Mouse (Mus musculus) heart, embryonic 13.5 days (tissue): ENCODE results near the gene Cep152. TPM values are rescaled to one million over a fixed set of nuclear protein-coding genes. Genes with fewer than 3 reads are reported as not detected.

Source experiments
- ATAC-seq: fragments of 200-750 bp; cut with Nextera tagmentation; 2 replicates; pipeline ENCODE4 v1.8.0; 2017; ENCODE audit warnings: moderate TSS enrichment; ENCODE audit not compliant: insufficient number of reproducible peaks, low FRiP score, low TSS enrichment; ENCODE audit errors: extremely low read depth
- H3K27ac ChIP-seq: fragments of 300-500 bp; sonication (generic); replicated peaks from 2 replicates; pipeline ENCODE4 v1.5.1; 2015; ENCODE audit warnings: moderate library complexity, mild to moderate bottlenecking, inconsistent platforms
- H3K27me3 ChIP-seq: fragments of 300-500 bp; sonication (generic); replicated peaks from 2 replicates; pipeline ENCODE4 v1.6.1; 2015; ENCODE audit warnings: mild to moderate bottlenecking, inconsistent platforms
- H3K36me3 ChIP-seq: fragments of 300-500 bp; sonication (generic); 2 replicates; pipeline ENCODE4 v1.6.1; 2015; ENCODE audit warnings: mild to moderate bottlenecking, inconsistent platforms
- H3K4me1 ChIP-seq: fragments of 300-500 bp; sonication (generic); 2 replicates; pipeline ENCODE4 v1.6.1; 2015; ENCODE audit warnings: inconsistent platforms
- H3K4me2 ChIP-seq: fragments of 300-500 bp; sonication (generic); 2 replicates; pipeline ENCODE4 v1.6.1; 2015; ENCODE audit warnings: inconsistent platforms, mild to moderate bottlenecking, moderate library complexity
- H3K4me3 ChIP-seq: fragments of 300-500 bp; sonication (generic); 2 replicates; pipeline ENCODE4 v1.5.1; 2015; ENCODE audit warnings: moderate library complexity, mild to moderate bottlenecking, inconsistent platforms
- H3K9ac ChIP-seq: fragments of 300-500 bp; sonication (generic); 2 replicates; pipeline ENCODE4 v1.6.1; 2015; ENCODE audit warnings: inconsistent platforms, mild to moderate bottlenecking, moderate library complexity
- H3K9me3 ChIP-seq: fragments of 300-500 bp; sonication (generic); 2 replicates; pipeline ENCODE4 v1.6.1; 2016; ENCODE audit warnings: inconsistent platforms
- WGBS: fragments of 180-500 bp; shearing (Covaris S2); methylation state at CpG from one replicate; pipeline ENCODE4 v1.1.7; 2015; ENCODE audit warnings: mixed read lengths; 5-methylcytosine and 5-hydroxymethylcytosine counted together
- polyA plus RNA-seq: library from polyadenylated mRNA; unstranded; fragments of >200 nt; fragmentation: Nextera tagmentation; extraction: Ambion mirVana; gene quantifications from 2 replicates; pipeline ENCODE4 v1.2.1, GENCODE M21; 2015

Gene Cep152
- polyA plus RNA-seq, 1 experiment from 2014 or later = 3.2 TPM

DNA sequence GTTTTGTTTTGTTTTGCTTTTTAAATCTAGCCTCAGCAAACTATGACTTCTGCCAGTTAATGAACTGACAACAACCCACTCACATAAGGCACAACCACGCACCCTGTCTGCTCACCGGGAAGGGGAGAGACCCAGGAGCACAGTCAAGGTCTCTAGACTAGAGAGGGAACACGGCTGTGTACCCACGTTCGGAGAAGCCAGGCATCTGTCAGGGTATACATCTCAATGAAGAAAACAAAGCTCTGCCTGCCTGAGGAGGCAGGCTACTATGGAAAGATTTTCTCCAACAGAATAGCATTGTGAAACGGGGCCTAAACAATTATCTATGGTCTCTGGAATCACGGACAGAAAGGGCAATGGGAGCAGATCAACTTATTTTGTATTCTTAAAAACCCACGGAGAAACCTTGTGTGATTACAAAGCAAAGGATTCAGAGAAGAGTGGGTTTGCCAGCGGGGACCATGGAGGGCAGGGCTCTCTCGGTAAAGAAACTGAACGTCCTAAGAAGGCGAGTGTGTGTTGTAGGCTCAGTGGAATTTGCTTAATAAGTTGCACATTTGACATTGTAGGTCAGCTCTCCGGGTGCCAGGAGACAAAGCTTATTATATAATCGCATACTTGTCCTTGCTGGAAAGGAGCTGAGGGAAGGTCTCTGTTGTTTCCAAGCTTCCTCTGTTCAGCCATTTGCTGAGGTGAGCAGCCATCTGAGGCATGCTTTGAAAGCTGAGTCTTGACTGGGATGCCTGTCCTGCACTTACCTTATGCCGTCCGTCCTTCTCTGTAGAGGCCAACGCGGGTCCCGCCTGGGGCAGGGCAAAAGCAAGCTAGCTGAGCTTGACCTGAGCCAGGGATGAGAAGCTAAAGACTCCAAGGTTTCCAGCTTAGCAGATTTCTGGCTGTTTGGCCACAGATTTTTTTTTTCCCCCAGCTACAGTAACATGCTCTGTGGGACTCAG lies 66.0 kb downstream of the Cep152 start:
- ATAC-seq = no peak
- no peak overlapping the region for H3K4me2 ChIP-seq
- WGBS = 82% methylated on average over 19 of the region's 19 CpGs
- 0 out of 2 replicates have a peak, but pooled peaks cover 4% of the 10 kb centered on the region for H3K4me1 ChIP-seq
- H3K9ac ChIP-seq = no peak overlapping the region
- H3K27me3 ChIP-seq = no peaks in the 10 kb centered on the region
- H3K4me3 ChIP-seq = no peak overlapping the region
- no peak overlapping the region for H3K27ac ChIP-seq
- no peaks in the 10 kb centered on the region for H3K9me3 ChIP-seq
- H3K36me3 ChIP-seq = peaks cover 10% of the 10 kb centered on the region

DNA sequence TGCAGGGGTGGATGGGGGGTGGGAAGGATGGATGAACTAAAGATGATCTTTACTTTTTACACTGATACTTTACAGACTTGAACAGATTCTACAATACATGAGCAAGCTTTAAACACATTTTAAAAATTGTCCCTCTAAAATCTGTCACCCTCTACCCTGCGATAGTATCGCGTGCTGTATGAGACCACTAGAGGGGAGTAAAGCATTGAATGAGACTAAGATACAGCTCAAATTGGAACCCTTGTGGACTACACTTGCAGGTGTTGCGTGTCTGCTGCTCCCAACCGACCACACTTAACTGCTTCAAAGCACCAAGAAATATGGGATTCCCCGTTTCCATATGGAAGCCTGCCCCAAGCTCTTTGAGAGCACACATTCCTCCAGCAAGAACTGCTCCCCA lies 69.1 kb downstream of the Cep152 start:
- no peaks in the 10 kb centered on the region for H3K27me3 ChIP-seq
- no peak overlapping the region for H3K27ac ChIP-seq
- no peak overlapping the region for H3K4me3 ChIP-seq
- ATAC-seq = no peak
- H3K9ac ChIP-seq = no peak overlapping the region
- H3K4me2 ChIP-seq = no peak overlapping the region
- H3K4me1 ChIP-seq = 0 out of 2 replicates have a peak, but pooled peaks cover 4% of the 10 kb centered on the region
- H3K9me3 ChIP-seq = no peaks in the 10 kb centered on the region
- WGBS = 70% methylated on average over 6 of the region's 6 CpGs
- no peaks in the 10 kb centered on the region for H3K36me3 ChIP-seq

DNA sequence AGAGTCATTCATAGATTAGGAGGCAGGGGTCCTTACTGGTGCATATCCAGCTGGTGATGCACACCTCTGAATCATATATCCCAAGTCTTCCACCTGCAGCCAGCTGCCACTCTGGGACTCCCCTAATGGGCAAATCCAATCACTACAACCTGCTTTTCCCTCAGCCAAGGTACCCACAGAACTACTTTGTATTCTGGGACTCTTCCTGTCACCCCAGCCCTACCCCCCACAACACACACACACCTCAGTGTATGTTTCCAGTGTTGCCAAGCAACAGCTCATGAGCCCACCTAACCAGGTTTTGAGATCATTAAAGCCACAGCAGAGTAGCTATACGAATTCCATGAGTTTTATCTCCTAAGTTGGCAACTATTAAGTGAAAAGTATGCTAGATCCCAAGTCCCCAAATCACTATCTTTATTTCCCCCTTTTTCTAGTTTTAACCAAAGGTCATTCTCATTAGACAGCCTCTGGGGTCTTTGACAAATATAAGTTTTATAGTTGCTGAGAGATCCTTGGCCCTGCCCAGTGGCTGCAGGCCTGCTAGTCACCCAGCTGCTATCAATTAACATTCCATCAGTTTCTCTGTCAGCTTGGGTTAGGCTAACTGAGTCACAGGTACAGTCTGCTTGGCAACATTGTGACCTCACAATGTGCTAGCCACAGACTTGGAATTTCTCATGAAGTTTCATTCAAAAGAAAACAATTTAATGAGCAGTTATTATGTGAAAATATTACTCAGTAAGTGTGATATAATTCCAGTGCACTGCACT lies 75.9 kb downstream of the Cep152 start:
- Histone ChIP-seq H3K36me3 (no peaks in the 10 kb centered on the region), H3K4me3 (no peak overlapping the region), H3K27ac (no peak overlapping the region), H3K9me3 (no peaks in the 10 kb centered on the region), H3K4me2 (no peak overlapping the region), H3K4me1 (no peaks in the 10 kb centered on the region), H3K9ac (no peak overlapping the region), H3K27me3 (no peaks in the 10 kb centered on the region)
- WGBS = 67% methylated on average over 1 of the region's 1 CpGs
- ATAC-seq = no peak

DNA sequence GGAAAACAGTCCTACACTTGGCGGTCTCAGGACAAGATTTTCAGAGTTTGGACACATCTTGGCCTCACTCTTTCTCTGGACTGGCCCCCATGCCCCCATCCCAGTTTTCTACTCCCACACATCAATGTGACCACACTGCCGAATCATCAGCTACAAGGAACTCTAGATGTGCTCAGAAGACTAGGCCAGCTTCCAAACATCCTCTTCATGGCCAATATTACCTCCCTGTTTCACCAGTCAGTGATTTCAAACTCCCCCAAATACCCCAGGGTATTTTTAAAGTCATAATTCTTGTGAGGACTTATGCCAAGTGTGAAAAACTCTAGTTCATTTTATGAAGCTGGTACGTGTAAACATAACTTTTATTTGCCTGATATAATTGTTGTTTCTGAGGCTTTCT lies 79.9 kb downstream of the Cep152 start:
- Histone ChIP-seq H3K9me3 (no peaks in the 10 kb centered on the region), H3K27me3 (no peaks in the 10 kb centered on the region), H3K4me2 (no peak overlapping the region), H3K4me3 (no peak overlapping the region), H3K9ac (no peak overlapping the region), H3K36me3 (no peaks in the 10 kb centered on the region), H3K4me1 (no peaks in the 10 kb centered on the region), H3K27ac (no peak overlapping the region)
- 79% methylated on average over 3 of the region's 3 CpGs for WGBS
- ATAC-seq = no peak

DNA sequence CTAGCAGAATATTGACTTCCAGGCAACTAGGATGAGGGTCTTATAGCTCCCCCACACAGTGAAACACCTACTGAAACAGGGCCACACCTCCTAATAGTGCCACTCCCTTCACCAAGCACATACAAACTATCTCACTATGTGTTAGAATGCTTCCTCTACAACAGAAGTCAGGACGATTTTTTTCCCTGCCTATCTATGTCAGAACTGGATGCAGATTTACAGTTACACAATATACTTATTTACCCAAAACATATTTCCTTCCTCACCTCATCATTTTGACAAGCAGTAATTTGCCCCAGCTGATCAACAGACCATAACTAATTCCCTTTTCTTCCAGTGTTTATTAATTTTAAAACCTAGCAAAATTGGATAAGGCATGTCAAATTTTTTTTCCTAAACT lies 81.3 kb downstream of the Cep152 start:
- no peaks in the 10 kb centered on the region for H3K4me1 ChIP-seq
- no peak overlapping the region for H3K27ac ChIP-seq
- H3K36me3 ChIP-seq = no peaks in the 10 kb centered on the region
- H3K4me2 ChIP-seq = no peak overlapping the region
- H3K27me3 ChIP-seq = no peaks in the 10 kb centered on the region
- H3K4me3 ChIP-seq = no peak overlapping the region
- H3K9ac ChIP-seq = no peak overlapping the region
- ATAC-seq = no peak
- WGBS = 31% methylated on average over 1 of the region's 1 CpGs
- no peaks in the 10 kb centered on the region for H3K9me3 ChIP-seq

DNA sequence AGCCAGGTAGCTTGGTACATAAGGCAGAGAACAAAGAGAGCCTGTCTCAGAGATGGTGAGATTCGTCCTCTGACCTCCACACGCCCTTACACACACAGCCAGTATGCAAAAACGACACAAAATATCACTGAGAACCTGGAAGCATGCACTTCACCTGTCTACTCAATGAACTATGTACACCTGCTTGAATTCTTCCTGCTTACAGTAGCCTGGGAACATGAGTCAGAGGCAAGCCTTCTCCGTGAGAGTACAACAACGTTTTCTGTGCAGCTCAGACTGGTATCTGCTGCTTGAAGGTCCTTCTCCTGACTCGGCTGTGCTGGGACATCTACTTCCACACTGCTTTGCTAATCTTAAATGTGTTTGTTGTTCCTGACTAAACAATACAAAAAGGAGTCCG lies 83.5 kb downstream of the Cep152 start:
- no peak for ATAC-seq
- Histone ChIP-seq H3K27me3 (no peaks in the 10 kb centered on the region), H3K36me3 (no peaks in the 10 kb centered on the region), H3K4me3 (no peak overlapping the region), H3K4me2 (no peak overlapping the region), H3K27ac (no peak overlapping the region), H3K9ac (no peak overlapping the region), H3K9me3 (no peaks in the 10 kb centered on the region), H3K4me1 (no peaks in the 10 kb centered on the region)
- WGBS = 60% methylated on average over 7 of the region's 7 CpGs

DNA sequence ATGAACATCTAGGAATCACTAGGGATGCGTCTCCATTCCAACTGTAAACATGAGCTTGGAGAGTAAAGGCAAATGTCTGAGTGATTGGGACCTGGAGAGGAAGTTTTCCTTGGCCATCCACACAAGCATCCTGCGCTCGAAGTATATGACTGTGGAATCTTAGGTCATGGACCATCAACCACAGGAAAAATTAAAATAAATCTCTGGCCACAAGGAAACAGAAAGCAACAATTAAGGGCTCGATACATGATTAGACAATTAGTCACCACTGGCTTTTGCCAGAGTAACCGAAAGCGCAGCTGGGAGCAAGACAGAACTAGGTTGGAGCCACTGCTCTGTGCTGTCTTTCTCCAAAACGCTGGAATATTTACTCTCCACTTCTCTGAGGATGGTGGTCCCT lies 84.3 kb downstream of the Cep152 start:
- H3K4me3 ChIP-seq = no peak overlapping the region
- no peaks in the 10 kb centered on the region for H3K27me3 ChIP-seq
- H3K4me1 ChIP-seq = no peaks in the 10 kb centered on the region
- no peaks in the 10 kb centered on the region for H3K9me3 ChIP-seq
- no peak overlapping the region for H3K9ac ChIP-seq
- 72% methylated on average over 7 of the region's 7 CpGs for WGBS
- no peaks in the 10 kb centered on the region for H3K36me3 ChIP-seq
- H3K27ac ChIP-seq = no peak overlapping the region
- no peak for ATAC-seq
- no peak overlapping the region for H3K4me2 ChIP-seq

DNA sequence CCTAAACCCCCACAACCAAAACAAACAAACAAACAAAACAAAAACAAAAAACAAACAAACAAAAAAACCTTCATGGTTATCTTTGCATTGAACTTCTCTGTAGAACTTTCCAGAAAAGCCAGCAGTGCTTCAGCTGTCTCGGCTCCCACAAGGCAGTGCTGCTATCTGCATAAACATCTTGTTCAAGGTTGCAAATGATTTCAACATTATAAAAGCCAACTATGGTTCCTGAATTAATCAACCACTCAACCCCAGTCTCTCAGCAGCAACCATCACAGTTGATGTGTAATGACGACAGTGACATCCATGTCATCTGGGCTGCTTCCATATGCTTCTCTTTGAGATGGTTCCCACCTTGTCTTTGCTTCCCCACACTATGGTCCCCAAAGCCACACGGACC lies 85.3 kb downstream of the Cep152 start:
- Histone ChIP-seq H3K27ac (no peak overlapping the region), H3K9me3 (no peaks in the 10 kb centered on the region), H3K4me3 (no peak overlapping the region), H3K36me3 (no peaks in the 10 kb centered on the region), H3K4me1 (no peaks in the 10 kb centered on the region), H3K9ac (no peak overlapping the region), H3K27me3 (no peaks in the 10 kb centered on the region), H3K4me2 (no peak overlapping the region)
- 83% methylated on average over 3 of the region's 3 CpGs for WGBS
- no peak for ATAC-seq

DNA sequence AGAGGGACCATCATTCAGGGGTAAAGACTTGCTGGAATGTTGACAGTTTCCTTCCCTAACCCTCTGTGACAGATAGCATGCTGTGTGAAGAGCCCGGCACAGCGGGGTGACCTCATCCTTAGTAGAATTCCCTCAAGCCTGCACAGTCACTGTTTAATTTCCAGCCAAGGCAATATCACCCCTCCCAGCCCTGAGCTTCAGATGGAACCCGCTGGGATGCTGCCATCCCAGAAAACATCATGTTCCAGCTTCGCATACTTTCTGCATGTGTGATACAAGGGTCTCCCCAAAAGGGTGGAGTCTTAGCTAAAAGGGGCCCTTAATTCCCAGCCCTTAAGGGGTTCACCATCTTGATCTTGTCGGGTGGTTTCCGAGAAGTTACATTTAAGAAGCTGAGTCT lies 94.2 kb downstream of the Cep152 start:
- ATAC-seq = peak; percentile 37; the same call in 1 of the 2 replicates
- Histone ChIP-seq H3K4me1 (peaks cover 17% of the 10 kb centered on the region; the same call in 1 of the 2 replicates), H3K4me3 (no peak overlapping the region), H3K27ac (peak overlapping the region; percentile 33; the same call in 1 of the 2 replicates), H3K4me2 (no peak overlapping the region), H3K36me3 (no peaks in the 10 kb centered on the region), H3K9me3 (no peaks in the 10 kb centered on the region), H3K27me3 (no peaks in the 10 kb centered on the region), H3K9ac (no peak overlapping the region)
- WGBS = 39% methylated on average over 6 of the region's 6 CpGs

DNA sequence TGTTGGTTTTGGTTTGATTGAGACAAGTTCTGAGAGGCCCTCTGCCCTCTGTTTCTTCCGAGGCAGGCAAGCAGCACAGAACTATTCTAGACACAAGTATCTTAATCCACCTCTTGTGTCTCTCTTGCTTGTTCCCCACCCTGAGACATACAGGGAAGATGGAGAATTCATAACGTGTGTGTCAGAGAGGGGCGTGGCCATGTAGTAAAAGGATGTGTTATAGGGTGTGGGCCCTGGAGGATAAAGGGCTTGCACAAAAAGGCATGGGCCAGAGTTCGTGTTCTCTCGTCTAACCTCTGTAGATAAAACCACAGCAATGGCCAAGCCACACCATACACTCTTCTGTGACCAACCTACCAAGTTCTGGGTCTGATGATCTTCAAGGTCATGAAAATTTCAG lies 98.3 kb downstream of the Cep152 start:
- no peaks in the 10 kb centered on the region for H3K36me3 ChIP-seq
- no peak overlapping the region for H3K4me2 ChIP-seq
- 67% methylated on average over 5 of the region's 5 CpGs for WGBS
- H3K9ac ChIP-seq = no peak overlapping the region
- ATAC-seq = no peak
- H3K27me3 ChIP-seq = no peaks in the 10 kb centered on the region
- no peaks in the 10 kb centered on the region for H3K9me3 ChIP-seq
- H3K27ac ChIP-seq = no peak overlapping the region
- H3K4me3 ChIP-seq = no peak overlapping the region
- H3K4me1 ChIP-seq = peaks cover 17% of the 10 kb centered on the region; the same call in 1 of the 2 replicates

DNA sequence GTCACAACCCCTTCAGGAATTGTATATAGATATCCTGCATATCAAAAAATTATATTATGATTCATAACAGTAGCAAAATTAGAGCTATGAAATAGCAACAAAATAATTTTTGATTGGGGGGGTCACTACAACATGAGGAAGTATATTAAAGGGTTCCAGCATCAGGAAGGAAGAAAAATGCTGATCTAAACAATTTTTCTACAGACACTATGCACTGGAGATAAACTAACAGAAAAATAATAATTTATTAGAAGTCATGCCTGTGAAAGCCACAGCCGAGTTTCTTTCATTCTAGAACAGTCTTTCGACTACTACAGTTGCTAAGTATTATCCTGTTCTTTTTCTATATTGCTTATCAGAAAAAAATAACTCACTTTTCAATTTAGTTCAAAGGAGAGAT lies 99.4 kb downstream of the Cep152 start:
- no peak overlapping the region for H3K9ac ChIP-seq
- no peaks in the 10 kb centered on the region for H3K9me3 ChIP-seq
- no peak overlapping the region for H3K27ac ChIP-seq
- no peaks in the 10 kb centered on the region for H3K36me3 ChIP-seq
- 64% methylated on average over 2 of the region's 2 CpGs for WGBS
- 0 out of 2 replicates have a peak, but pooled peaks cover 9% of the 10 kb centered on the region for H3K4me1 ChIP-seq
- no peak overlapping the region for H3K4me2 ChIP-seq
- no peak overlapping the region for H3K4me3 ChIP-seq
- no peak for ATAC-seq
- no peaks in the 10 kb centered on the region for H3K27me3 ChIP-seq
